Mouse (Mus musculus) forebrain, embryonic 11.5 days (tissue): Measurements from ENCODE around the gene Stra6l. TPM values are rescaled to one million over a fixed set of nuclear protein-coding genes. Genes with fewer than 3 reads are reported as not detected.

Experiments used
- ATAC-seq: fragments of 200-750 bp; cut with Nextera tagmentation; replicated peaks from 2 replicates; pipeline ENCODE4 v1.8.0; 2017; ENCODE audit warnings: moderate TSS enrichment; ENCODE audit not compliant: low FRiP score
- DNase-seq: peaks from one replicate; pipeline ENCODE4 v3.0.0-alpha.2; 2017; ENCODE audit warnings: low spot score
- H3K27ac ChIP-seq: fragments of 300-500 bp; sonication (generic); 2 replicates; pipeline ENCODE4 v1.5.1; 2014; ENCODE audit warnings: low read depth, low read length
- H3K27me3 ChIP-seq: fragments of 300-500 bp; sonication (generic); 2 replicates; pipeline ENCODE4 v1.6.1; 2014; ENCODE audit warnings: mild to moderate bottlenecking, low read length, mixed read lengths; ENCODE audit not compliant: control insufficient read depth, insufficient read depth
- H3K36me3 ChIP-seq: fragments of 300-500 bp; sonication (generic); 2 replicates; pipeline ENCODE4 v1.6.1; 2014; ENCODE audit warnings: mild to moderate bottlenecking, low read length, moderate library complexity, mixed read lengths; ENCODE audit not compliant: control insufficient read depth, insufficient read depth
- H3K4me1 ChIP-seq: fragments of 300-500 bp; sonication (generic); replicated peaks from 2 replicates; pipeline ENCODE4 v1.6.1; 2014; ENCODE audit warnings: low read length, mixed read lengths; ENCODE audit not compliant: control insufficient read depth, insufficient read depth
- H3K4me2 ChIP-seq: fragments of 300-500 bp; sonication (generic); 2 replicates; pipeline ENCODE4 v1.6.1; 2014; ENCODE audit warnings: low read depth, mild to moderate bottlenecking, low read length, moderate library complexity, mixed read lengths; ENCODE audit not compliant: severe bottlenecking
- H3K4me3 ChIP-seq: fragments of 300-500 bp; sonication (generic); 2 replicates; pipeline ENCODE4 v1.5.1; 2014; ENCODE audit warnings: low read depth, low read length
- H3K9ac ChIP-seq: fragments of 300-500 bp; sonication (generic); 2 replicates; pipeline ENCODE4 v1.6.1; 2014; ENCODE audit warnings: low read length
- H3K9me3 ChIP-seq: fragments of 300-500 bp; sonication (generic); 2 replicates; pipeline ENCODE4 v1.6.1; 2016; ENCODE audit warnings: low read length, mixed read lengths; ENCODE audit not compliant: control insufficient read depth
- WGBS: fragments of 180-500 bp; shearing (Covaris S2); extraction: QIAGEN DNeasy Blood & Tissue Kit; methylation state at CpG from one replicate; pipeline ENCODE4 v1.1.7; 2014; 5-methylcytosine and 5-hydroxymethylcytosine counted together
- polyA plus RNA-seq: library from polyadenylated mRNA; unstranded; fragments of >200 nt; fragmentation: Nextera tagmentation; extraction: Ambion mirVana; gene quantifications from 2 replicates; pipeline ENCODE4 v1.2.1, GENCODE M21; 2014

The Stra6l gene
- polyA plus RNA-seq, 1 experiment from 2014 or later = 0.56 TPM

DNA sequence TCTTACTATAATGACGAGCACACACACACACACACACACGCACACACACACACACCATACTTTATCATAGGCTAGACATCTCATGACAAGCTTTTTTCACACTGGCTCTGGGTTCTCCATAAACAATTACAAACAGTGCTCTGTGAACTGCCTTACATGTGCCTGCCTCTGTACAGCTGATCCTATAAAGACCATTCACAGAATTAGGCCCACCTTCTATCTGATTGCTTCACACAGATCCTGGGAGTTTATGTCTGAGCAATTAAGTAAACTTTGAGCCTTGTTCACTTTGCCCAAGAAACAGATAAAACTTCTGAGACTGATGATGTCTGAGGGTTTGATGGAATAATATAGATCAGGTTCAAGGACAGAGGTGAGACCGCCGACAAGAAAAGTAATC lies 63.4 kb downstream of the Stra6l start:
- no peaks in the 10 kb centered on the region for H3K27me3 ChIP-seq
- no peaks in the 10 kb centered on the region for H3K4me1 ChIP-seq
- H3K9me3 ChIP-seq = no peaks in the 10 kb centered on the region
- H3K4me3 ChIP-seq = no peak overlapping the region
- H3K4me2 ChIP-seq = no peak overlapping the region
- ATAC-seq = no peak
- H3K9ac ChIP-seq = no peak overlapping the region
- DNase-seq = no peak
- no peaks in the 10 kb centered on the region for H3K36me3 ChIP-seq
- no peak overlapping the region for H3K27ac ChIP-seq
- 92% methylated on average over 4 of the region's 4 CpGs for WGBS

GRCm38 (mm10) chr4:45917091-45917490 lies 68.6 kb downstream of the Stra6l start:
- Histone ChIP-seq H3K9ac (no peak overlapping the region), H3K4me3 (no peak overlapping the region)
- 83% methylated on average over 7 of the region's 7 CpGs for WGBS

GRCm38 (mm10) chr4:45921663-45922435 lies 73.4 kb downstream of the Stra6l start:
- Histone ChIP-seq H3K27me3 (no peaks in the 10 kb centered on the region), H3K36me3 (no peaks in the 10 kb centered on the region), H3K4me3 (no peak overlapping the region), H3K27ac (no peak overlapping the region), H3K4me2 (no peak overlapping the region), H3K9me3 (no peaks in the 10 kb centered on the region), H3K4me1 (no peaks in the 10 kb centered on the region), H3K9ac (no peak overlapping the region)
- no peak for DNase-seq
- WGBS = 87% methylated on average over 10 of the region's 10 CpGs
- ATAC-seq = no peak

More at GRCm38 (mm10) chr4:45917091-45917490, 68.6 kb downstream of the Stra6l start:
- ATAC-seq = no peak
- Histone ChIP-seq H3K9me3 (no peaks in the 10 kb centered on the region), H3K4me1 (no peaks in the 10 kb centered on the region), H3K36me3 (no peaks in the 10 kb centered on the region), H3K27ac (no peak overlapping the region), H3K4me2 (no peak overlapping the region), H3K27me3 (no peaks in the 10 kb centered on the region)
- DNase-seq = no peak

GRCm38 (mm10) chr4:45924011-45924410 lies 75.5 kb downstream of the Stra6l start:
- 94% methylated on average over 4 of the region's 4 CpGs for WGBS
- Histone ChIP-seq H3K4me2 (no peak overlapping the region), H3K27me3 (no peaks in the 10 kb centered on the region), H3K9ac (no peak overlapping the region), H3K36me3 (no peaks in the 10 kb centered on the region), H3K9me3 (no peaks in the 10 kb centered on the region), H3K4me1 (no peaks in the 10 kb centered on the region), H3K27ac (no peak overlapping the region), H3K4me3 (no peak overlapping the region)
- ATAC-seq (no peak), DNase-seq (no peak)

DNA sequence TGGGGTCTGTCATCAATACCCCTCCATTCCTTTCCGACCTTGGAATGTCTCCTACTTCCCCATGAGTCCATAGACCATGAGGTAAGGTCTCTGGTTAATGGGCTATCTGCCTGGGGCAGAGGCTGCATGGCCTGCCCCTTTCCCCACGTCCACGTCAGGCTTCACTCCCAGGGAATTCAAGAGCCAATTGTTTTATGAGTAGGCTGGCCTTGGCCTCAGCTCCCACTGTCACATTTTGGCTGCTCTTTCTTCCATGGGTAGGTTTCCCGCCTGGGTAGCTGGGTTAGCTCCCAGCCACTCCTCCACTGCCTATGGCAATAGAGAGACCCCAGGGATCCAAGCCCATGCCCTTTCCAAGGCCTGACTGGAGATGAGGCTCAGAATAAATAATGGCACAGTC lies 80.1 kb downstream of the Stra6l start:
- H3K9me3 ChIP-seq = no peaks in the 10 kb centered on the region
- H3K4me3 ChIP-seq = no peak overlapping the region
- no peak overlapping the region for H3K9ac ChIP-seq
- no peak overlapping the region for H3K4me2 ChIP-seq
- DNase-seq = no peak
- 84% methylated on average over 4 of the region's 4 CpGs for WGBS
- H3K27ac ChIP-seq = no peak overlapping the region
- no peak for ATAC-seq
- no peaks in the 10 kb centered on the region for H3K36me3 ChIP-seq
- no peaks in the 10 kb centered on the region for H3K4me1 ChIP-seq
- no peaks in the 10 kb centered on the region for H3K27me3 ChIP-seq

Other genes starting within 250 kb of the Stra6l start
- gene Aldh1b1, start 49.6 kb upstream of the Stra6l start, polyA plus RNA-seq = 5.0 and 5.2 TPM in 2 replicates
- gene Igfbpl1, start 21.7 kb upstream of the Stra6l start, polyA plus RNA-seq = 83.2 and 84.0 TPM in 2 replicates
- gene Ccdc180, start 41.6 kb downstream of the Stra6l start, polyA plus RNA-seq = 0.07 and 0.17 TPM in 2 replicates
- gene Tdrd7, start 116.7 kb downstream of the Stra6l start, polyA plus RNA-seq = 9.6 and 13.2 TPM in 2 replicates
- gene Tmod1, start 190.3 kb downstream of the Stra6l start, polyA plus RNA-seq = 2.6 and 2.8 TPM in 2 replicates